Mouse (Mus musculus) urinary bladder, postnatal 36 days (tissue): ENCODE data around the gene Kifc3.

ENCODE experiments used
- DNase-seq, 2 experiments: peaks; one replicate each; pipeline ENCODE4 v3.0.0; 2022; ENCODE audit warnings: low spot score in 2 of 2, mixed read lengths in 1 of 2

Gene Kifc3

GRCm38 (mm10) chr8:95156108-95156507, 46.5 kb downstream of the Kifc3 start:
- no peak for DNase-seq

DNA sequence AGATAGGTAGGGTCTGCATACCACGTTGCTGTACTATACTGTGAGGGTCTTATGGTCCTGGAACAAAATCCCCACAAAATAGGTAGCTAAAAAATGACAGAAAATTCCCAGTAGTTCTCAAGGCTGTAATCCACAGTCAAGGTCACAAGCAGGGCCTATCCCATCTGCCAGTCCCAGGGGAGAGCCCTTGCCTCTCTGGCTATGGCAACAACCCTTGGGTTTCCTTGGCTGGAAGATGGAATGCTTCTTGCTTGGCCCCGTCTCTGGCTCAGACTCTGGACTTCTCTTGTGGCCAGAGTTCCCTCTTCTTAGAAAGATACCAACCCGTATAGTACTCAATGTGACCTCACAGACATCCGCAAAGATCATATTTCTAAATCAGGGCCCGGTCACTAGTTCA, 47.3 kb downstream of the Kifc3 start:
- no peak for DNase-seq

DNA sequence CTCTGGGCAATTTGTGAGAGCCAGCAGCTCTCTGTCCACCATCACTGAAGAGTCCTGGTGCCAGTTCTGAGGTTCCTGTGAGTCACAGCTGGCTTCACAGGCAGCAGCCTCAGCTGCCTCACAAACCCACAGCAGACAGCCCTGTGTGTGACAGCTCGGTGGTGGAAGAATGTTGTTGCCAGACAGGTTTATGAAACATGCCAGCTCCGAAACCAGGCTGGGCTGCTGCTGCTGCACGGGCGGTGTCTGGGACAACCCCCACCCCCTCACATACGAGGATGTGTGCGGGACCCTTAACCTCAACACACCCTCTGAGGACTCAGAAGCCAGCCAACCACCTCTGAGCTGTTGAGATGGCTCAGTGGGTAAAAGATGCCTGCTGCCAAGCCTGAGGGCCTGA, 48.0 kb downstream of the Kifc3 start:
- DNase-seq: peak; percentile 32 to 38

DNA sequence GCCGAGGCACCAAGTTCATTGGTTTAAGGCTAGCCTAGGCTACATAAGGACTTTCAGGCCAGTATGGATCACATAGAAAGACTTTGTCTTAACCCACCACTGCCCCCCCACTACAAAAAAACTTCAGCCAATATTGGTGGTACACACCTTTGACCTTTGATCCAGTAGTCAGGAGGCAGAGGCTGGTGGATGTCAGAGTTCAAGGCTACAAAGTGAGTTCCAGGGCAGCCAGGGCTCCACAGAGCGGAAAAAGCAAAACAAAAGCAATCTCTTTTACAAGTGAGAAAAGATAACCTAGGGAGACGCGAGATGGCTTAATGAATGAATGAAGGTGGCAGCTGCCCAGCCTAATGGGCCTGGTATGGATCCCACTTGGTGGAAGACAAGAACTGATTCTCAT, 48.6 kb downstream of the Kifc3 start:
- DNase-seq: no peak

- no peak for DNase-seq
These were observed 52.0 kb downstream of the Kifc3 start for GRCm38 (mm10) chr8:95150608-95151007.

DNA sequence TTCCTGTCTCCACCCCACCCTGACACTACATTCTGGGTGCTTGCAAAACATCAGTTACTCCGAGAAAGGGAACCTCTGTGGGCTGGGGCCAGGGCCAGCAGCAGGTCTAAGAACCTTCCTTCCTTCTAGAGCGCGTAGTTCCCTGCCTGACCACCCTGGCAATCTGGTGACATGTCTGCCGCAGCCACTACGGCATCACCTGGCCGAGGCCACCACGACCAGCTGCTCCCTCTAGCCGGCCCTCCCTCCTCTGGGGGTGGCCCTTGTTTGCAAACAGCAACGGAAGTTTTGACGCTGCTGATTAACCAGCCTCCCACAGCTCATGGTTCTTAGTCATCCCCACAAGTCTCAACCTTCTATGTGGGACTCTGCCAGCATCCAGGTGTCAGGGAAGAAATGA, 53.2 kb downstream of the Kifc3 start:
- DNase-seq: no peak

DNA sequence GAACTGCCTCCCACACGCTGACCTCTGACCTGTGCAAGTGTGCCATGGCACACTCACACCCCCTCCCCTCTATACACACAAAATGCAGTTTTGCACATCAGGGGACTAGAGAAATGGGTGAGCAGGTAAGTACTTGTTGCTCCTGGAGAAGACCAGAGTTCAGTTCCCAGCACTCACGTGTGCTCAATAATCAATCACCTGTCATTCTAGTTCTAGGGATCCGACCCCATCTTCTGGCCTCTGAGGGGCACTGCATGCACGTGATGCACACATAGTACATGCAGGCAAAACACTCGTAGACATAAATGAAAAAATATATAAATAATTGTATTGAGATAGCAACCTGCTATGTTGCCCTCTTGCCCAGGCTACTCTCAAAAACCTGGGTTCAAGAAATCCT, 55.8 kb downstream of the Kifc3 start:
- no peak for DNase-seq

DNA sequence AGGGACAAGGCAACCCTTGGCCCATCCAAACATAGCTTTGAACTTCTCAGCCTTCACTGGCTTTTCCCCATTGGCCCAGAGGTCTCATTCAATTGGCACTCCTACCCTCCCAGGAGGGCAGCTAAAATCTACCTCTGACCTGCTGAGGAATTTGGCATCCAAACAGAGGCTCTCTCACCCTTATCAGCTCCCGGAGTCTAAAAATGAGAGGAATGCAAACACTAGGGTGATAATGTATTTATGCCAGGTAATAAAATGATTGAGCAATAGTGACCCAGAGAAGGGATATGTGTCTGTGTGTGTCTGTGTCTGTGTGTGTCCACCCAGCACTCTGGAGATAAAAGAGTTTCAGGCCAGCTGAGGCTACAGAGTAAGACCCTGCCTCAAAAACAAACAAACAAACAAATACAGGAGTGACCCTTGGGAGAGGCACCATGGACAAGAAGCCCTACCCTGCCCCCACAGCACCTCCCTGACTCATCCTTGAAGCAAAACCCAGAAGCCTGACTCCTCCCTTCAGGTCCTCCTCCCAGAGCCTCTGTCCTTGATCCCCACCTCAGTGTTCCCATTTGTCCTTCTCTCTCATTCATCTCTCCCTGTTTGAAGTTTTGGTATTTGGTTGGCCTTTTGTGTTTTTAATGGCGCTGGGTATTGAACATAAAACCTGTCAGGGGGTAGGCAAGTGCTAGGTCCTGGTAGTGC, 56.4 kb downstream of the Kifc3 start:
- DNase-seq: no peak

DNA sequence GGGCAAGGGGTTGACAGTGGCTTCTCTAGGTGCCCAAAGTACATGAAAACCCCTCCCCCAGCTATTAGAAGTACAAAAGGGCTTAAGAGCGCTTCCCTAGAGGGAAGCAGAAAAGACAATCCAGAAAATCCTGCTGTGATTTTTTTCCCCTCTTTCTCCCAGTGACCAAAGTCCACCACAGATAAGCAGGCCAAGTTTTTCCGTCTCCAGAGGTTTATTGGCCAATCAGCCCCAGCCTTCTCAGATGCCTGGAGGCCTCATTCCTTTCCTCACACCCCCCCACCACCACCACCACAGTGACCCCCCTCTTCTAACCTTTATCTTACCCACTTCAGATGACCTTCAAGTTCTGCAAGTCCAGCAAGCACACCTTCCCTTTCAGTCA, 58.0 kb downstream of the Kifc3 start:
- DNase-seq: no peak

DNA sequence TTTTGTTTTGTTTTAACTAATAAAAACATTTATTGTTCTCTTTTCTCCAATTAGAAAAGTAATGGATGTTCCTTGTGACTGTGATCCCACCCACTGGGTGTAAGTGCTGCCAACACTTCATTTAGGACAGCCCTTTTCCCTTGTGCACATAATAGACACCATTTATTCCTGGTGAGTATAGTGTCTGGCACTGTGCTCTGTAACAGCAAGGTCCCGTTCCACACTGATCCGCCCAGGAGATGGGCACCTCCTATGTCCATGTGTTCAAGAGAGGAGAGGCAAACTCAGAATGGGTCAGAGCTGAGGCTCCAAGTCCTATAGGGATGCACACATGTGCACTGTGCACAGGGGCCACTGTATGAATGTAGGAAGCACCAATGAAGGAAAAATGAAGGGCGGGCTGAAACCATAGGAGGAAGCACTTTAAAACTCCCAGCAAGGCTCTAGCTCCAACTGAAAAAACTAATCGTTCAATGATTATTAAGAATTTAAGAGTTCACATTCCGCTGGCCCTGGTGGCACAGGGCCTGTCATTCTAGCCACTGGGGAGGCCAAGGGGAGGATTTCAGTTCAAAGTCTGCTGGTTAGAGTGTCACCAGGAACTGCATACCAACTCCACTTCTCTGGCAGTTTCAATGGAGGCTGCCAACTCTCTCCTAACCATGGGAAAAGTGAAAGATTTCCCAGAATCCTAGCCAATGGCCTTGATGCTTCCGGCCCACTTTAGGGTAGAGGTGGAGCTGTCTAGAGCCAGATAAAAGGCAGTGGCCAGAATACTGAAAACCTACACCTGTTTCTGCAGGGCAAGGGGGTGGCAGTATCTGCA, 58.6 kb downstream of the Kifc3 start:
- no peak for DNase-seq

GRCm38 (mm10) chr8:95142985-95143804, 59.4 kb downstream of the Kifc3 start:
- DNase-seq: no peak

DNA sequence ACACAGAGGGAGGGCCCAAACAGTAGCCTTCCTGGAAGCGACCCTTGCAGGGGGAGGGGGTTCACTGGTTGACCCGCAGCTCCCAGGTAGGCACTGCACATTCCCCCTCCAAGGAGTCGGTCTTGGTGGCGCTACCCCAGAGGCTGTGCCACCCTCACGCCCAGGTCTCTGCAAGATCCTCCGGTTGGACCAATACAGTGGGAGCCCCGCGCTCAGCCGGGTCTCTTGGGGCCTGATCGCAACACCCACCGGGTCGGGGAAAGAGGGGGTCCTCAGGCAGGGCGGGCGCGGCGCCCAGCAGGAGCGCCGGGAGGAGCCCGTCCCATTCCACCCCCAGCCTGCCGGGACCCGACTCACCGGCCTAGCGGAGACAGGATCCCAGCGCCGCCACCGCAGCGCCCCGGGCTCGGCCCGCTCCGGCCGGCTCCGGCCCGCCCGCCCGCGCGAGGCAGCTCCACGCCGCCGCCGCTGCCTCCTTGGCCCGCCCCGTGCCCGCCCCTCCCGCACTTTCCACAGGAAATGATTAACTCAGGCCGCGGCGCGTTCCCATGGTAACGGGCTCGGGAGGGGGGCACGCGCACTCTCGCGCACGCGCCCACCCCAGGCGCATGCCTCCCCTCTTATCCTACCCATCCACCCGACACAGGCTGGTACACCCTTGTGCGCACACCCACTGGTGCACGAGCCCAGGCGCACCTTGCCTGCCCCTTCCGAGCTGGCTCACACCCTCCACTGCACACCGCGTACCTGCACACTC, 60.4 kb downstream of the Kifc3 start:
- DNase-seq: peak; percentile 30 to 63

- no peak for DNase-seq
These were observed 61.0 kb downstream of the Kifc3 start for GRCm38 (mm10) chr8:95141469-95142074.

DNA sequence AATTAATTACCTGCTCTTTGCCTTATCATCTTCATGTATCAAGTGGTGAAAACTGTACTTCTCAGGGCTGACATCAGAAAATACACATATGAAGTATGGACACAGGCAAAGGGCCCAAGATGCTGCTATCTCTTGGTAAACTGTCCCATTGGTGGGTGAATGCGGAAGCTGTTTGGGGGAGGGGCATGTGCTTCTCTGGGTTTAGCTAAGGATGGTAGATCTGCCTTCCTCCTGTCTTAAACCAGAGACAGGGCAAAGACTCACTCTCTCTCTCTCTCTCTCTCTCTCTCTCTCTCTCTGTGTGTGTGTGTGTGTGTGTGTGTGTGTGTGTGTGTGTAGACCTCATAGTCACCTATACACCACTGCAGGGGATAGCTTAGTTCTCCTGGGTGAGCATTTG, 61.6 kb downstream of the Kifc3 start:
- no peak for DNase-seq

DNA sequence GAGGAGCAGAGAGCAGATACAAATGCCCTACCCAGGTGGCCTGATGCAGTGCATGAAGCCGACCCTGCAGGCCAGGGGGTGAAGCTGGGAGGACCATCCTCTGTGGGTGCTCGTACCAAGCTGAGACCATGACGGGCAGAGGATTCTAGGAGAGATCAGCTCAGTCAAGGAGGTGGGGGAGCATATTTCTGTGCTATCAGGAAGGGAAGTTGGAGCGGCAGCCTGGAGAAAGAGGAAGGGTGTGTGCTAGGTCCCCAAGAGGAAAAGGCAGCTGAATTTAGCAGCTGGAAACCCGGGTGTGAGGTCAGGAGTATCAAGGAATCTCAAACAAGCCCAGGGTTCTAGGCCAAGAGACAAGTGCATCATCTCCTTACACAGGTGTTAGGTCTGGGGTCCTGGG, 62.1 kb downstream of the Kifc3 start:
- DNase-seq: no peak

GRCm38 (mm10) chr8:95139051-95139365, 63.6 kb downstream of the Kifc3 start:
- DNase-seq: no peak

GRCm38 (mm10) chr8:95138341-95139050, 64.1 kb downstream of the Kifc3 start:
- DNase-seq: no peak

DNA sequence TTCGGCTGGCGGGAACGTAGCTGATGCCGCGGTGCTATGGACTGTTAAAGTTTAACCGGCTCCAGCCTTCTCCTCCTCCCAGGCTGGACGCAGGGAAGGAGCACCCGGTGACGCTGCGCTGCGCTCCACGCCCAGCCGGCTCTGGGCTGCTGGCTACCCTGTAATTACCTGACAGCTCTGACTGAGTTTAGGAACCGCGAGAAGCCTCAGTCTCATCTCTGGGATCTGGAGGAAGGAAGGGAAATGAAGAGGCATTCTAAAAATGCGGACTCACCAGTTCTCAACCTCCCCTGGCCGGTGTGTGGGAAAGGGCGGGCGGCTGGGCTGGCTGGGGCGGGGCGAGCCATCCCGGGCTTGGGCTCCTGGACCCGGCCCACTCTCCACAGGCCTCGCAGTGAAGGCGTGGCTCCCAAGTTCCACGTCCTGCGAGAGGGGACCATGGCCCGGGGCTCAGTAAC, 64.9 kb downstream of the Kifc3 start:
- peak; percentile 60 to 70 for DNase-seq

DNA sequence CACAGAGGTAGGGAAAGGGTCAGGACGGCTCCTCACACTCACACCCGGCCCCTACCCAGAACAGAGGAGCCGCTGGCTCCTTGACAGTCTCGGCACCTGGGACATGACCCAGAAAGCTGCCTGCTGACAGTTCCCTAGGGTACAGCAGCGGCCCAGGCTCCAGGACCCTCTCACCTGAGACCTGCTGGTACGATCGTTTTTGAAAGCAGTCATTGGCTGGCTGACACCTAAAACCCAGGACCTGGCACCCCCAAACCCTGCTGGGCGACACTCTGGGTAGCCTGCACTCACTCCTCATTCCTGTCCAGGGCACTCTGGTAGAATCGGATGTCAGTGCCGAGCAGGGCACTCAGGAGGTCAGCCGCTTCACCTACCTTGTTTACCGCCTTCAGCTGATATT, 65.4 kb downstream of the Kifc3 start:
- no peak for DNase-seq

DNA sequence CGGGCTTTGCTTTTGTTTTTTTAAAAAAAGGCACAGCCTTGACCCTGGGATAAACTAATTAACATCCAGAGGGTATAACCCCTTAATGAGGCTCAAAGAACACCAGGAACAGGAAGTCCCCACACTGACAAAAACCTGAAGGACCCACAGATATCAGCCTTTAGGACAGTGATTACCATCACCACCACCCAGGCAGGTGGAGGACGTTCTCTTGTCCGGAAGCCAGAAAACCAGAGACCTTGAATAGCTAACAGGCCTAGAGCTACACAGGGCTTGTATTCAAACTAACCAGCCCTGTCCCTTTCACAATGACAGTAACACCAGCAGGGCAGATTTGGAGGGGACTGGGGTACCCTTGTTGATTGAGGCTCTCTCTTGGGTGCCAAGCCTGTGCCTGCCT, 66.4 kb downstream of the Kifc3 start:
- DNase-seq: no peak

- no peak for DNase-seq
These were observed 67.4 kb downstream of the Kifc3 start for GRCm38 (mm10) chr8:95135242-95135641.
